Mouse (Mus musculus) erythroblast, embryonic 14.5 days (primary cell): ENCODE measurements around the gene Gm12569. TPM values are rescaled to one million over a fixed set of nuclear protein-coding genes. Genes with fewer than 3 reads are reported as not detected.
A peak's percentile ranks its signal among the peaks of the same experiment; 100 is the strongest.

ENCODE experiments used
- H3K27me3 ChIP-seq: 2 replicates; pipeline ENCODE4 v1.6.1; 2012; ENCODE audit warnings: inconsistent platforms; ENCODE audit not compliant: control insufficient read depth
- H3K36me3 ChIP-seq: 2 replicates; pipeline ENCODE4 v1.6.1; 2012; ENCODE audit warnings: mild to moderate bottlenecking, inconsistent platforms; ENCODE audit not compliant: control insufficient read depth
- H3K4me1 ChIP-seq: 2 replicates; pipeline ENCODE4 v1.6.1; 2012; ENCODE audit warnings: inconsistent platforms; ENCODE audit not compliant: control insufficient read depth
- H3K4me3 ChIP-seq: replicated peaks from 2 replicates; pipeline ENCODE3; 2012; ENCODE audit warnings: moderate library complexity, mild to moderate bottlenecking, inconsistent platforms
- H3K9me3 ChIP-seq: 2 replicates; pipeline ENCODE4 v1.6.1; 2012; ENCODE audit warnings: low read length, inconsistent platforms, mixed read lengths; ENCODE audit not compliant: control insufficient read depth
- GATA1 ChIP-seq: IDR thresholded peaks from 2 replicates; pipeline ENCODE4 v1.6.1; 2012; ENCODE audit warnings: low read length, inconsistent platforms, mixed read lengths
- TAL1 ChIP-seq: IDR thresholded peaks from 3 replicates; pipeline ENCODE4 v1.6.1; 2012; ENCODE audit warnings: low read length, inconsistent platforms, mixed read lengths
- polyA plus RNA-seq: library from polyadenylated mRNA; stranded (reverse); fragments of >175 nt; gene quantifications from 2 replicates; pipeline ENCODE4 v1.2.3, GENCODE M21; 2012

Gene Gm12569
- polyA plus RNA-seq, 1 experiment: not detected

- peaks cover 19% of the 10 kb centered on the region for H3K36me3 ChIP-seq
- peaks cover 42% of the 10 kb centered on the region for H3K4me1 ChIP-seq
- H3K27me3 ChIP-seq: peaks cover 21% of the 10 kb centered on the region
- no peak for TF ChIP-seq TAL1
- TF ChIP-seq GATA1: no peak
- H3K9me3 ChIP-seq: no peaks in the 10 kb centered on the region
- H3K4me3 ChIP-seq: peak within 1 kb of the TSS; percentile 92
Observed at GRCm38 (mm10) chr11:51261680-51262219, 41.5 kb downstream of the Gm12569 start, which contains the start of gene Clk4. Gene Clk4, plus strand, starts transcription at chr11:51261730.

DNA sequence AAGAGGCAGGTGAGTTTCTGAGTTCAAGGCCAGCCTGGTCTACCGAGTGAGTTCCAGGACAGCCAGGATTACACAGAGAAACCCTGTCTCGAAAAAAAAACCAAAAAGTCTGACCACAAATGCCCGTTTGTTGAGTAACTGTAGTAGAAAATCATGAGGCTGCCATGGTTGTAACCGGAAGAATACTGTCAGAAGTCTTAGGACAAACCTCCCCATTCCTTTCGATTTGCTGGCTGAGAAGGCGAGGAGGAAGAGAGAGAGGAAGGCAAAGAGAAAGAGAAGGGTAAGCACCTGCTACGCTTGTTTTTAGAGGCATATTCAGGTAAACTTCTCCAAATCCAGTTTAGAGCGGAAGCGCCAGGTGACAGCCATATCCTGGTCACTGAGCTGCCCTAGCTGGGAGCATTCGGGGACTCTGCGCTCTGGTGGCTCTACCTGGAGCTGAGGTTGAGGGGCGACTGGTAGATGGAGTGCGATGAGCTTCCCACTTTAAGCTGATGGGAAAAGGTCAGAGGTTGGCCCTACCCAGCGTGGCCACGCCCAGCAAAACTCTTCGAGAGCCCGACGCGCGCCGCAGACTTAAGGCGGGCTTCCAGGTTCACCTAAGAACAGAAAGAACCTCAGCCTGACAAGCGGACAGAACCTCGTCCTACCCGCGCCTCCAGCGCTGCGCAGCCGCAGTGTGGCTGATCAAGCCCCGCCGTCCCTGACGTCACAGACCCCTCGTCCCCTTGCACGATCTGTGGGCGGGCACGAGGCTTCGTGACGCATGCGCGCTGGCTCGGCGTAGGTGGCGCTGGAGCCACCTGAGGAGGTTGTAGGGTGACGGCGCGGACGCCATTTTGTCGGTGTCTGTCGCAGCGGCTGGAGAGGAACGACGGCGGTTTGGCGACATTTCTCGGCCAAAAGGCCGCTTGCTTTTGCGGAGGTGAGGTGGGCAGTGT lies 42.3 kb downstream of the Gm12569 start, which contains the start of gene BC049762:
Gene BC049762 (minus strand): TSS at position 705 of the 944 bp plus-strand sequence.
- Histone ChIP-seq H3K36me3 (peaks cover 28% of the 10 kb centered on the region), H3K27me3 (peaks cover 19% of the 10 kb centered on the region), H3K9me3 (no peaks in the 10 kb centered on the region), H3K4me3 (peak within 1 kb of the TSS; percentile 92), H3K4me1 (peaks cover 47% of the 10 kb centered on the region)
- TF ChIP-seq GATA1: no peak
- no peak for TF ChIP-seq TAL1

DNA sequence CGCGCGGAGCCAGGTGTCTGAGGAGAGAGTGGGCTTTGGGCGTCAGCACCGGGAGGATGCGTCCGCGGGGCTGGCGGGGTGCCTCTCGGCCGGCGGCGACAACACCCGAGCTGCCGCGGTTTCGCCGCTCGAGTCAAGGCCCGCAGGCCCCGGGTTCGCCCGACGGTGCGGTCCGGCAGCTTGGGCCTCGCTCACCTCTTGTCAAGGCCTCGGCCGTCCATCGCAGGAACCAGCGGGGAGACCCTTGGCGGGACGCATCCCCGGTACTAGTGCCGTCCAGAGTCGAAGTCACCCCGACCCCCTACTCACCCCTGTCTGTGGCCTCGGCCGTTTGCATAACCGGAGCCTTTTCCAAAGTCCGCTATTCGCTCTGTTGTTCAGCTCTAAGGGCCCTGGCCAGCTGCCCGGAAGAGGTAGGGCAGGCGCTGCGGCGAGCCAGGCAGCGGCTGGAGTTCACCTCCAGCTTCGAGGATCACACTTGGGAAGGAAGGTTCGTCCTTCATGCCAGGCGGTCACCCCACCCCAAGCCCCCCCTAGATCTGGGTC lies 43.1 kb downstream of the Gm12569 start:
- H3K27me3 ChIP-seq: peaks cover 16% of the 10 kb centered on the region
- TF ChIP-seq GATA1: no peak
- no peak for TF ChIP-seq TAL1
- peaks cover 35% of the 10 kb centered on the region for H3K36me3 ChIP-seq
- H3K4me3 ChIP-seq: peak overlapping the region; percentile 92
- H3K9me3 ChIP-seq: no peaks in the 10 kb centered on the region
- peaks cover 47% of the 10 kb centered on the region for H3K4me1 ChIP-seq

GRCm38 (mm10) chr11:51264352-51264751 lies 44.1 kb downstream of the Gm12569 start:
- TF ChIP-seq TAL1: no peak
- no peak for TF ChIP-seq GATA1
- H3K9me3 ChIP-seq: no peaks in the 10 kb centered on the region
- peaks cover 10% of the 10 kb centered on the region for H3K27me3 ChIP-seq
- H3K4me3 ChIP-seq: peak overlapping the region; percentile 92
- H3K36me3 ChIP-seq: peaks cover 45% of the 10 kb centered on the region
- peaks cover 48% of the 10 kb centered on the region for H3K4me1 ChIP-seq

DNA sequence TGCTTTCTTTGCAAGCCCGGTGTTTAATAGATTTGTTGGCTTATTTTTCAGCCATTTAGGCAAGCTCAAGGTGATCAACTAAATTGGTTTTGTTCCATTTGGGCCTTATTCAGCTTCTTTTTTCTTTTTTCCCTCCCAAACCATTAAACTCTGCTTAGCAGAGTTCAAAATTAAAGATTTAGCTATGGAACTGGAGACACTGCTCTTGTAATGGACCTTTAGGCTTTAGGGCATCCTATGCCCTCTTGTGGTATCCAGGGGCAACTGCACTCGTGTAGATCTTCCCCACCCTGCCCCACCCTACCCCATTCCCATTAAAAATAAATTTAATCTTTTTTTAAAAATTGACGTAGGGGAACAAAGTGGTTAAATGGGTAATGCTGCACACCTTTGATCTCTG lies 45.1 kb downstream of the Gm12569 start:
- H3K9me3 ChIP-seq: no peaks in the 10 kb centered on the region
- TF ChIP-seq TAL1: no peak
- no peak for TF ChIP-seq GATA1
- H3K4me3 ChIP-seq: peak overlapping the region; percentile 92

DNA sequence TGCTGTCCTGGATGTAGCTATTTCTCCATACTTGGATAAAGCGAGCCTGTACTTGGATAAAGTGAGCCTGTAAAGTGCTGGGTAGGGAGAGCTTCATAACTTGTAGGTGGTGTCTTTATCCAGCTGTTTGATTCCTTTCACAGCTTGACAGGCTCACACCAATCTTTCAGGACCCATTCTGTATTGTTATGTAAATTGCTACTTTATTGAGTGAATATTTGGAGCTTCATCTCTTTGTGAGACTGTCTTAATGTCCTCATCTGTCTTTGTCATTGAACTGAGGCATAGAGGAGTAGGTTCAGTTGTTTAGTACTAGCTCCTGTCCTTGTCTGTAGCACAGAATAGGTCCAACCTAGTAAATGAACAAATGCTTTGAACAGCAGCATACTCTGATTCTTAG lies 54.1 kb downstream of the Gm12569 start:
- no peak overlapping the region for H3K4me3 ChIP-seq
- H3K27me3 ChIP-seq: no peaks in the 10 kb centered on the region
- no peaks in the 10 kb centered on the region for H3K9me3 ChIP-seq
- no peaks in the 10 kb centered on the region; the same call in 1 of the 2 replicates for H3K4me1 ChIP-seq
- H3K36me3 ChIP-seq: peaks cover 96% of the 10 kb centered on the region
- TF ChIP-seq TAL1 (no peak), GATA1 (no peak)

More for the DNA sequence above, 45.1 kb downstream of the Gm12569 start:
- Histone ChIP-seq H3K27me3 (peaks cover 2% of the 10 kb centered on the region; the same call in 1 of the 2 replicates), H3K36me3 (peaks cover 54% of the 10 kb centered on the region), H3K4me1 (peaks cover 48% of the 10 kb centered on the region)

Other genes starting within 250 kb of the Gm12569 start
- gene Olfr1377, start 238.5 kb upstream of the Gm12569 start, polyA plus RNA-seq: not detected in 2 replicates
- not detected in 2 replicates for gene Olfr51, start 216.9 kb upstream of the Gm12569 start, polyA plus RNA-seq
- gene Olfr54, start 206.2 kb upstream of the Gm12569 start, polyA plus RNA-seq: 0.01 TPM in 1 of 2 replicates, not detected in the other
- not detected in 2 replicates for gene Olfr1375, start 172.4 kb upstream of the Gm12569 start, polyA plus RNA-seq
- gene Zfp354a, start 161.2 kb upstream of the Gm12569 start, polyA plus RNA-seq: not detected in 2 replicates
- 0.33 and 0.47 TPM in 2 replicates for gene Clk4, start 41.3 kb downstream of the Gm12569 start, polyA plus RNA-seq
- not detected in 2 replicates for gene BC049762, start 42.6 kb downstream of the Gm12569 start, polyA plus RNA-seq
- gene Col23a1, start 69.4 kb downstream of the Gm12569 start, polyA plus RNA-seq: not detected in 2 replicates